7 mouse cellular contexts compared by ENCODE assay signal in genomic region chr5:24578109-24578963, GRCm38 (mm10). TPM values are rescaled to one million over a fixed set of nuclear protein-coding genes. Genes with fewer than 3 reads are reported as not detected.
A peak's percentile ranks its signal among the peaks of the same experiment; 100 is the strongest.
DNase-seq lines count a peak whose midpoint lies in the region; ATAC-seq lines count a peak whose summit lies in the region.

No protein-coding gene starts in this region.

- 60% methylated on average over 6 of the region's 6 CpGs for WGBS in lung, embryonic 16.5 days
- WGBS in forebrain, embryonic 12.5 days, result 74% methylated on average over 6 of the region's 6 CpGs
- WGBS in limb, embryonic 13.5 days, result 69% methylated on average over 6 of the region's 6 CpGs
- WGBS in stomach, embryonic 14.5 days, result 65% methylated on average over 6 of the region's 6 CpGs

- H3K27me3 ChIP-seq in lung, embryonic 16.5 days (ENCODE audit: control insufficient read depth, insufficient read depth, low read depth, low read length), result no peaks in the 10 kb centered on the region
- H3K27me3 ChIP-seq in forebrain, embryonic 12.5 days, result no peaks in the 10 kb centered on the region
- H3K27me3 ChIP-seq in limb, embryonic 13.5 days, result no peaks in the 10 kb centered on the region
- no peaks in the 10 kb centered on the region for H3K27me3 ChIP-seq in stomach, embryonic 14.5 days (ENCODE audit: control insufficient read depth, insufficient read depth, low read length)

- H3K36me3 ChIP-seq in lung, embryonic 16.5 days (ENCODE audit: control insufficient read depth, insufficient read depth, low read length), result peaks cover 11% of the 10 kb centered on the region
- peaks cover 21% of the 10 kb centered on the region for H3K36me3 ChIP-seq in forebrain, embryonic 12.5 days (replicated peaks)
- H3K36me3 ChIP-seq in limb, embryonic 13.5 days, result peaks cover 20% of the 10 kb centered on the region
- peaks cover 20% of the 10 kb centered on the region for H3K36me3 ChIP-seq in stomach, embryonic 14.5 days (ENCODE audit: control insufficient read depth, insufficient read depth, low read length)

- ATAC-seq in lung, embryonic 16.5 days (ENCODE audit: low read depth), result no peak
- no peak for ATAC-seq in forebrain, embryonic 12.5 days (ENCODE audit: low FRiP score)
- no peak for ATAC-seq in limb, embryonic 13.5 days (ENCODE audit: low FRiP score, low read depth)
- no peak for ATAC-seq in stomach, embryonic 14.5 days (ENCODE audit: insufficient number of reproducible peaks, insufficient read depth, low FRiP score, low read depth)

- peak overlapping the region; percentile 88 for H3K4me3 ChIP-seq in lung, embryonic 16.5 days (ENCODE audit: low read length)
- H3K4me3 ChIP-seq in forebrain, embryonic 12.5 days (replicated peaks), result peak overlapping the region; percentile 79
- H3K4me3 ChIP-seq in limb, embryonic 13.5 days, result peak overlapping the region; percentile 82
- peak overlapping the region; percentile 37 for H3K4me3 ChIP-seq in stomach, embryonic 14.5 days (ENCODE audit: low read depth, low read length)

- peaks cover 12% of the 10 kb centered on the region for H3K4me1 ChIP-seq in lung, embryonic 16.5 days (replicated peaks; ENCODE audit: control insufficient read depth, insufficient read depth, low read length)
- peaks cover 17% of the 10 kb centered on the region for H3K4me1 ChIP-seq in forebrain, embryonic 12.5 days
- peaks cover 19% of the 10 kb centered on the region for H3K4me1 ChIP-seq in limb, embryonic 13.5 days
- peaks cover 12% of the 10 kb centered on the region; the same call in 1 of the 2 replicates for H3K4me1 ChIP-seq in stomach, embryonic 14.5 days (ENCODE audit: control insufficient read depth, insufficient read depth, low read length)

- H3K9me3 ChIP-seq in lung, embryonic 16.5 days (ENCODE audit: control insufficient read depth, low read length), result no peaks in the 10 kb centered on the region
- no peaks in the 10 kb centered on the region for H3K9me3 ChIP-seq in forebrain, embryonic 12.5 days
- no peaks in the 10 kb centered on the region for H3K9me3 ChIP-seq in limb, embryonic 13.5 days
- H3K9me3 ChIP-seq in stomach, embryonic 14.5 days (ENCODE audit: control insufficient read depth, low read depth, low read length), result no peaks in the 10 kb centered on the region

- H3K9ac ChIP-seq in lung, embryonic 16.5 days (ENCODE audit: low read length), result peak overlapping the region; percentile 71
- peak overlapping the region; percentile 56 for H3K9ac ChIP-seq in forebrain, embryonic 12.5 days
- H3K9ac ChIP-seq in limb, embryonic 13.5 days, result peak overlapping the region; percentile 66
- H3K9ac ChIP-seq in stomach, embryonic 14.5 days (replicated peaks; ENCODE audit: low read depth, low read length), result peak overlapping the region; percentile 41

- H3K27ac ChIP-seq in lung, embryonic 16.5 days (ENCODE audit: low read length), result peak overlapping the region; percentile 94
- H3K27ac ChIP-seq in forebrain, embryonic 12.5 days, result peak overlapping the region; percentile 75
- peak overlapping the region; percentile 78; the same call in 1 of the 2 replicates for H3K27ac ChIP-seq in limb, embryonic 13.5 days
- peak overlapping the region; percentile 73; the same call in 1 of the 2 replicates for H3K27ac ChIP-seq in stomach, embryonic 14.5 days (ENCODE audit: low read length)

- H3K4me2 ChIP-seq in lung, embryonic 16.5 days (ENCODE audit: low read depth, low read length), result peak overlapping the region; percentile 80
- peak overlapping the region; percentile 67 for H3K4me2 ChIP-seq in forebrain, embryonic 12.5 days
- peak overlapping the region; percentile 69 for H3K4me2 ChIP-seq in limb, embryonic 13.5 days (replicated peaks)
- H3K4me2 ChIP-seq in stomach, embryonic 14.5 days (replicated peaks; ENCODE audit: low read depth, low read length), result peak overlapping the region; percentile 54

- DNase-seq in lung, adult 18-20 months, result no peak
- DNase-seq in right cerebral cortex, postnatal 4 days, result no peak
- DNase-seq in spleen, adult 18-20 months, result no peak

RNA-seq across cellular contexts. Expression of gene Abcf2, which starts 1.1 kb away (rescaled TPM):
- polyA plus RNA-seq in lung, embryonic 16.5 days (2015; fragmentation: Nextera tagmentation; extraction: Ambion mirVana), result 88.9 and 93.4 TPM in 2 replicates
- polyA plus RNA-seq in forebrain, embryonic 12.5 days (2016; fragmentation: Nextera tagmentation; extraction: Ambion mirVana), result 141 and 142 TPM in 2 replicates
- polyA plus RNA-seq in limb, embryonic 13.5 days (2015; fragmentation: Nextera tagmentation; extraction: Ambion mirVana), result 120 and 128 TPM in 2 replicates
- polyA plus RNA-seq in stomach, embryonic 14.5 days (2014; fragmentation: Nextera tagmentation; extraction: Ambion mirVana), result 79.5 and 89.2 TPM in 2 replicates

RNA-seq across cellular contexts. Expression of gene Chpf2, which starts 8.2 kb away (rescaled TPM):
- polyA plus RNA-seq in lung, embryonic 16.5 days (2015; fragmentation: Nextera tagmentation; extraction: Ambion mirVana), result 19.4 and 20.2 TPM in 2 replicates
- polyA plus RNA-seq in forebrain, embryonic 12.5 days (2016; fragmentation: Nextera tagmentation; extraction: Ambion mirVana), result 18.7 and 18.8 TPM in 2 replicates
- 31.6 and 33.3 TPM in 2 replicates for polyA plus RNA-seq in limb, embryonic 13.5 days (2015; fragmentation: Nextera tagmentation; extraction: Ambion mirVana)
- polyA plus RNA-seq in stomach, embryonic 14.5 days (2014; fragmentation: Nextera tagmentation; extraction: Ambion mirVana), result 11.3 and 13.4 TPM in 2 replicates

RNA-seq across cellular contexts. Expression of gene 4931409K22Rik, which starts 21.7 kb away (rescaled TPM):
- polyA plus RNA-seq in lung, embryonic 16.5 days (2015; fragmentation: Nextera tagmentation; extraction: Ambion mirVana), result 0.14 TPM in 1 of 2 replicates, not detected in the other
- 0.24 and 0.37 TPM in 2 replicates for polyA plus RNA-seq in forebrain, embryonic 12.5 days (2016; fragmentation: Nextera tagmentation; extraction: Ambion mirVana)
- polyA plus RNA-seq in limb, embryonic 13.5 days (2015; fragmentation: Nextera tagmentation; extraction: Ambion mirVana), result 0.17 and 0.49 TPM in 2 replicates
- polyA plus RNA-seq in stomach, embryonic 14.5 days (2014; fragmentation: Nextera tagmentation; extraction: Ambion mirVana), result 0.10 TPM in 2 replicates

RNA-seq across cellular contexts. Expression of gene Asb10, which starts 37.6 kb away (rescaled TPM):
- polyA plus RNA-seq in lung, embryonic 16.5 days (2015; fragmentation: Nextera tagmentation; extraction: Ambion mirVana), result 0.13 and 0.63 TPM in 2 replicates
- polyA plus RNA-seq in forebrain, embryonic 12.5 days (2016; fragmentation: Nextera tagmentation; extraction: Ambion mirVana), result 0.10 TPM in 1 of 2 replicates, not detected in the other
- polyA plus RNA-seq in limb, embryonic 13.5 days (2015; fragmentation: Nextera tagmentation; extraction: Ambion mirVana), result 1.6 and 2.2 TPM in 2 replicates
- 0.22 and 0.34 TPM in 2 replicates for polyA plus RNA-seq in stomach, embryonic 14.5 days (2014; fragmentation: Nextera tagmentation; extraction: Ambion mirVana)

RNA-seq across cellular contexts. Expression of gene Smarcd3, which starts 45.9 kb away (rescaled TPM):
- 21.1 and 22.2 TPM in 2 replicates for polyA plus RNA-seq in lung, embryonic 16.5 days (2015; fragmentation: Nextera tagmentation; extraction: Ambion mirVana)
- polyA plus RNA-seq in forebrain, embryonic 12.5 days (2016; fragmentation: Nextera tagmentation; extraction: Ambion mirVana), result 101 and 113 TPM in 2 replicates
- polyA plus RNA-seq in limb, embryonic 13.5 days (2015; fragmentation: Nextera tagmentation; extraction: Ambion mirVana), result 51.2 and 51.3 TPM in 2 replicates
- 35.6 and 36.2 TPM in 2 replicates for polyA plus RNA-seq in stomach, embryonic 14.5 days (2014; fragmentation: Nextera tagmentation; extraction: Ambion mirVana)

Comparison
In these comparisons a context has a peak if more than half of its experiments do, and no peak if none do; other contexts are left out.
1. H3K4me3 ChIP-seq: peak in every context shown above with its lines; median percentile 88 in lung, embryonic 16.5 days; 82 in limb, embryonic 13.5 days; 79 in forebrain, embryonic 12.5 days; 37 in stomach, embryonic 14.5 days.